Mouse (Mus musculus): Measurements from ENCODE around the gene 4833423E24Rik.

DNA sequence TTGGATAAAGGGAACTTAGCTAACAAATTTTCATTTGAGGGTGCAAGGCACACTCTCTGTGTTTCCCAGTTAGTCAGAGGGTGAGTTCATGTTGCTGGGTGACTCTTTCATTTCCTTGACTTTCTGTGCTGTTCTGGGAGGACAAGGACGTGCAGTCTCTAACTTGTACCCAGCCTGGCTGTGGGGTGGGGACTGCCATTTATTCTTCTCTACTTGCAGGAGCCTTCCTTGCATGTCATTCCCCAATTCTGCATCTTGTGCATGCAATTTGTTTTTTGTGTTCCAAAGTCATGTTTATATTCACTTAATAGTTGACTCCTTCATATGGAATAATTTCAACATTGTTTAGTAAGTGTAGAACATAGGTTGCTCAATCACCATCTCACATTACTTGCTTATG lies 36.0 kb upstream of the 4833423E24Rik start:
- TF ChIP-seq CTCF (conservative IDR thresholded peaks at IDR 0.05; ENCODE audit: insufficient read depth, insufficient read length, low read depth, low read length): no peak
- no peak for TF ChIP-seq POLR2A (IDR thresholded peaks at IDR 0.05; ENCODE audit: low read depth, low read length)

All from kidney, adult 2 months (tissue).